Mouse (Mus musculus) splenic B cell, adult 2 months (primary cell): ENCODE measurements around the gene Adora2a.
A peak's percentile ranks its signal among the peaks of the same experiment; 100 is the strongest.
"Not testable (repeated sequence)": the region's sequence is repeated elsewhere in the genome, so short reads cannot be mapped to it uniquely, and the experiment has no call there.

ENCODE experiments used
- DNase-seq: peaks from one replicate; pipeline ENCODE4 v3.0.0-alpha.2; 2011; ENCODE audit warnings: low read depth, low spot score
- H3K27me3 ChIP-seq: 2 replicates; pipeline ENCODE4 v1.6.1; 2012; ENCODE audit warnings: mild to moderate bottlenecking, low read length, moderate library complexity, mixed read lengths; ENCODE audit not compliant: control insufficient read depth, poor library complexity, insufficient read depth, severe bottlenecking
- H3K36me3 ChIP-seq: 2 replicates; pipeline ENCODE4 v1.6.1; 2012; ENCODE audit warnings: mild to moderate bottlenecking, low read length, moderate library complexity, mixed read lengths; ENCODE audit not compliant: control insufficient read depth, poor library complexity, insufficient read depth, severe bottlenecking

The Adora2a gene

GRCm38 (mm10) chr10:75316872-75316907 lies at the start of gene Adora2a:
Gene Adora2a (plus strand): TSS chr10:75316877.
- H3K27me3 ChIP-seq, result no peaks in the 10 kb centered on the region
- DNase-seq, result no peak
- no peaks in the 10 kb centered on the region for H3K36me3 ChIP-seq

DNA sequence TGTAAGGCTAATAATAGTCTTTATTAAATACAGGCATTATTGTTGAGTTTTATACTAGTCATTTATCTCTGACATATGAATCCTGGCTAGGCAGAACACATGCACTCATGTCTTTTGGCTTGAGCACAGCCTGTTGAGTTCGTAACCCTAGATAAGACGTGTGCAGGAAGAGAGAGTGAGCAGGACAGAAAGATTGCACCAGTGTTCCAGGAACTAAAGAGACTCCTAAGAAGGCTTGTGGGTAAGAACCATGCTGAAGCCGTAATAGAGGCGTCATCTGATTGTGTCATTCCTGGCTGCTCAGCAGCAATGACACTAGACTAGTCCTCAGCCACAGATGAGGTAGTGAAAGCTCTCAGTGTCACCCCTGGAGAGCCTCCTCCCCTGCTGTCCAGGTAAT lies 43.7 kb upstream of the Adora2a start:
- Histone ChIP-seq H3K27me3 (no peaks in the 10 kb centered on the region; the same call in 1 of the 2 replicates), H3K36me3 (peaks cover 9% of the 10 kb centered on the region; the same call in 1 of the 2 replicates)
- no peak for DNase-seq

DNA sequence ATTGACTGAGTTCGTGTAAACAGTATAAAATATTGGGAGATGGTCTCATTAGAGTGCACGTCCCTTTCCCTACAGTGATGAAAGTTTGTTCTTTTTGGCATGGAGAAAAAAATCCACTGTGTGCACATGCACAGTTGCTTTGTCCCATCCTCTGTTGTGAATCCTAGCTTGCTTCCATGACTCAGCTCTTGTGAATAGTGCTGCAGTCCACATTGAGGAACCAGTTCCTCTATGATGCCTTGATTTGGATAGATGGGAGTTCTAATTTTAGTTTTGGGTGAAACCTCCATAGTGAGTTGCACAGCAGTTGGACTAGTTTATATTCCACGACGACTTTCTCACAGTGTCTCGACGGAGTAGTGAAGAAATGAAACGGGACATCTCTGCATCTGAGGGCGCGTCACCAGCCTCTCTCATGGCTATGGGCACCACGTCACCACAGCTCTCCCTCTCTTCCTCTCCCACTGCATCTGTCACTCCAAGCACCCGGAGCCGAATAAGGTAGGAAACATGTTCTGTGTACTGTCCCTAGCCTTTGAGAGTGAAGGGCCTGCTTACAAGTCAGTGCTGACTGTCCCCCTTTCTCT lies 40.2 kb upstream of the Adora2a start:
- no peak for DNase-seq

DNA sequence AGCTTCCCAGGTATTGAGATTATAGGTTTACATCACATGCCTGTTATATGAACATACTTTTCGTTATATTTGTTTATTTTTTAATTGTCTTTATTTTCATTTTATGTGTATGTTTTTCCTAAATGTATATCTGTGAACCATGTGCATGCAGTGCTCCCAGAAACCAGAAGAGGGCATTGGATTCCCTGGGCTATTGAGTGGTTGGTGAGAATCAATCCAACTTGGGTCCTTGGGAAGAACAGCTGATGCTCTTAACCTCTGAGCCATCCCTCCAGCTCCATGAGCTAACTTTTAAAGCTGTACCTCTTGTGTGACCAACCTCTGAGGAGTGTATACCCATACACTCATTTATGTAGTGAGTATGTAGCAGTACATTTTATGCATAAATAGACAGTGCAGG lies 39.2 kb upstream of the Adora2a start:
- DNase-seq, result peak; percentile 56
- no peaks in the 10 kb centered on the region; the same call in 1 of the 2 replicates for H3K27me3 ChIP-seq
- H3K36me3 ChIP-seq, result peaks cover 11% of the 10 kb centered on the region

More for the DNA sequence above, 40.2 kb upstream of the Adora2a start:
- Histone ChIP-seq H3K36me3 (peaks cover 11% of the 10 kb centered on the region), H3K27me3 (no peaks in the 10 kb centered on the region; the same call in 1 of the 2 replicates)

GRCm38 (mm10) chr10:75282648-75283047 lies 34.0 kb upstream of the Adora2a start:
- DNase-seq, result peak; percentile 81
- no peaks in the 10 kb centered on the region for H3K27me3 ChIP-seq

GRCm38 (mm10) chr10:75283821-75284220 lies 32.9 kb upstream of the Adora2a start:
- Histone ChIP-seq H3K36me3 (peaks cover 13% of the 10 kb centered on the region), H3K27me3 (no peaks in the 10 kb centered on the region)
- DNase-seq, result no peak

More at GRCm38 (mm10) chr10:75282648-75283047, 34.0 kb upstream of the Adora2a start:
- H3K36me3 ChIP-seq, result peaks cover 13% of the 10 kb centered on the region

DNA sequence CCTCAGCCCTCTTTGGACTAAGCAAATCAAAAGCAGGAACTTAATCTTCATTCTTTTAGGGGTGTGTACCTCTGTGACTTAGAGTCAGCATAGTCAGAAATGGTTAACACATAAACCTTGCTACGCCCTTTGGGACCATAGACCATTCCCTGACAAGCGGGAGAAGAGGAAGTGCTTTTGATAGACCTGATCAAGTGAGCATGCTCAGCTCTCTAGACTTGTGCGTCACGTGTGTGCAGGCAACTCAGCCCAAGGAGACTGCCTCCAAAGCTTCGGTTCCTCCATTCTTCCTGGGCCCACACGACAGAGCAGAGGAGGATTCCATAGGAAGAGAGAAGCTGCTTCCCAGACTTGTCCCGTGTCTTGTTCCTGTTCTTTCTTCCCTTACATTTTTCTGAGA lies 28.1 kb upstream of the Adora2a start:
- H3K27me3 ChIP-seq, result no peaks in the 10 kb centered on the region
- peaks cover 8% of the 10 kb centered on the region for H3K36me3 ChIP-seq
- DNase-seq, result peak; percentile 40

GRCm38 (mm10) chr10:75289392-75289791 lies 27.3 kb upstream of the Adora2a start:
- Histone ChIP-seq H3K27me3 (no peaks in the 10 kb centered on the region), H3K36me3 (peaks cover 5% of the 10 kb centered on the region; the same call in 1 of the 2 replicates)
- DNase-seq, result peak; percentile 51

- no peaks in the 10 kb centered on the region for H3K27me3 ChIP-seq
- peaks cover 4% of the 10 kb centered on the region; the same call in 1 of the 2 replicates for H3K36me3 ChIP-seq
- no peak for DNase-seq
These were observed 26.0 kb upstream of the Adora2a start for GRCm38 (mm10) chr10:75290650-75291049.

- H3K27me3 ChIP-seq, result no peaks in the 10 kb centered on the region
- peaks cover 4% of the 10 kb centered on the region; the same call in 1 of the 2 replicates for H3K36me3 ChIP-seq
- no peak for DNase-seq
These were observed 25.3 kb upstream of the Adora2a start for GRCm38 (mm10) chr10:75291338-75291737.

- H3K36me3 ChIP-seq, DNase-seq, H3K27me3 ChIP-seq: not testable (repeated sequence)
These were observed 24.5 kb upstream of the Adora2a start for GRCm38 (mm10) chr10:75292206-75292605.

GRCm38 (mm10) chr10:75293288-75293687 lies 23.4 kb upstream of the Adora2a start:
- DNase-seq, result no peak
- Histone ChIP-seq H3K36me3 (peaks cover 2% of the 10 kb centered on the region; the same call in 1 of the 2 replicates), H3K27me3 (no peaks in the 10 kb centered on the region)

DNA sequence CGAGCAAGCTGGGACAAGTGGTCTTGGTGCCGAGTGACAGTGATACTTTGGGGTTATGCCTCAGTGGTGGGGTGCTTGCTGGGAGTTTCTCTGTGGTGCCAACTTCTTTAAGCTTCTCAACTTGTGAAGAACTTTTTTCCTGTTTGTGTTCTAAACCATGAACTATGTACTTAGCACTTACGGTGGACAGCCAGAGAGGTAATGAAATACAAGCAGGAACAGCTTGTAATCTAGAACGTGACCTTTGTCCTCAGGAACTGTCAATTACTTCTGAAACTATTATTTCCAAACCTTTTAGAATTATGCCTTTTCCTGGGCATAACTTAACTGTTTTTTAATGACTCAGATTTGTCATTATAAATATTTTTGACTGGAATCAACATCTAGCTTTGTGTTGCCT lies 22.3 kb upstream of the Adora2a start:
- Histone ChIP-seq H3K36me3 (peaks cover 2% of the 10 kb centered on the region; the same call in 1 of the 2 replicates), H3K27me3 (no peaks in the 10 kb centered on the region)
- no peak for DNase-seq

GRCm38 (mm10) chr10:75294926-75295325 lies 21.8 kb upstream of the Adora2a start:
- DNase-seq, result no peak
- peaks cover 2% of the 10 kb centered on the region; the same call in 1 of the 2 replicates for H3K36me3 ChIP-seq
- no peaks in the 10 kb centered on the region for H3K27me3 ChIP-seq

DNA sequence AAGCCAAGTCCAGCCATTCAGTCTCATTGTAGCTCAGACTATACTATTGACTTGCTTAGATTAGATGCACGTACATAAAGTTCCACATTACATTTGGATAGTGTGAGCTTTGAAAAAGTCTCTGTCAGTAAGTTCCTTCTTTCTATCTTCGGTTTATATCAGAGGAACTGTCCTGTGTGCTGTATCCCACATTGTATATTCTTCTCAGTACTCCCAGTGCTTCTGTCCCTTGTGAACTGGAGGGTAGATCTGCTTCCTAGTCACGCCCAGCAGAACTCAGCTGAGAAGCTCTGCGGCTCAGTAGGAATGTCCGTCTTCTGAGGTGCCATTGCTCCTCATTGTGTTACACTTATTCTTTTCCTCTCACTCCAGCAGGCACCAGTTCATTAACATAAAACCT lies 18.1 kb upstream of the Adora2a start:
- no peak for DNase-seq
- Histone ChIP-seq H3K36me3 (no peaks in the 10 kb centered on the region; the same call in 1 of the 2 replicates), H3K27me3 (no peaks in the 10 kb centered on the region)

- peak; percentile 92 for DNase-seq
- no peaks in the 10 kb centered on the region; the same call in 1 of the 2 replicates for H3K36me3 ChIP-seq
- no peaks in the 10 kb centered on the region for H3K27me3 ChIP-seq
These were observed 16.8 kb upstream of the Adora2a start for GRCm38 (mm10) chr10:75299785-75300418.
